Mouse (Mus musculus): ENCODE measurements around the gene Mtr. TPM values are rescaled to one million over a fixed set of nuclear protein-coding genes. Genes with fewer than 3 reads are reported as not detected.

Gene Mtr
- polyA plus RNA-seq, 1 experiment: 16.9 TPM

- no peak for TF ChIP-seq GATA1 (IDR thresholded peaks at IDR 0.05; ENCODE audit: low read length)
These were observed 111.5 kb downstream of the Mtr start for GRCm38 (mm10) chr13:12146402-12146801.

- TF ChIP-seq GATA1 (IDR thresholded peaks at IDR 0.05; ENCODE audit: low read length): no peak
These were observed 114.6 kb downstream of the Mtr start for GRCm38 (mm10) chr13:12143347-12143746.

- TF ChIP-seq GATA1 (IDR thresholded peaks at IDR 0.05; ENCODE audit: low read length): no peak
These were observed 124.4 kb downstream of the Mtr start for GRCm38 (mm10) chr13:12133549-12133948.

Other genes with a start within 250 kb of the Mtr start
- not detected in 2 replicates for gene Ryr2, start 151.2 kb downstream of the Mtr start, polyA plus RNA-seq (2012)
- gene Actn2, start 82.6 kb upstream of the Mtr start, polyA plus RNA-seq (2012): not detected in 2 replicates
- gene Heatr1, start 136.9 kb upstream of the Mtr start, polyA plus RNA-seq (2012): 18.5 and 76.2 TPM in 2 replicates
- 3.1 and 4.6 TPM in 2 replicates for gene Lgals8, start 206.8 kb upstream of the Mtr start, polyA plus RNA-seq (2012)

Measured in G1E-ER4 (cell line).